Comparison of ENCODE assay signal across 8 mouse cellular contexts in the genomic region with DNA sequence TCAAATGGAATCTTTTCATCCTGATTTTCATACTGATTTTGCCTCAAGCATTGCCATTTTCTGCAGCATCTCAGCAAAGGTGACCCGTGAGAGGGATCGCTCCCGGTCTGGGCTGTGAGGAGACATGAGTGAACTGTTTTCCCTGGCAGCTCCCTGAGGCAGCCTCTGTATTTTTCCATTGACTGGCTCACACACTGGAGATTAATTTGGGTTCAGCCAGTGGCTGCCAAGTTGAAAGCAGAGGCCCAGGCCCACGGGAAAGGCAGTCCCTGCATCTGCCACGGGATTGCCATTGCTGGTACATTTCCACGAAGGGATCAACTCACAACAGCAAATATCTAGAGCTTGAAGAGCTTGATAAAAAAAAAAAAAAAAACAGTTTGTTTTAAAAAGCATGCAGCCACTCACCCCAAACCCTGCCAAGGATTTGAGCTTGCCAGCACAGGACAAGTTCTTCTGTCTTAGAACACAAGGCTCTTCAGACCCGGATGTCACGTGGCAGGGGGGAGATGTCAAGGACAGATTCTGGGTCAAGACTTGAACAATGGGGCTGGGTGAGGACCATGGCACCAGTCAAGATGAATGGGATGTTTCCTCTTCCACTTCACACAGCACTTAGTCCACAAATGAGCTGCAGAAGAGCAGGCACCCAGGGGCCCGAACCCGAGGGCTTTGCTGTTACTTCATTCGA. TPM values are rescaled to one million over a fixed set of nuclear protein-coding genes. Genes with fewer than 3 reads are reported as not detected.
DNase-seq lines count a peak whose midpoint lies in the region; ATAC-seq and TF ChIP-seq lines count a peak whose summit lies in the region.

No protein-coding gene starts in this region.

- H3K27ac ChIP-seq in forebrain, embryonic 10.5 days, result peak overlapping the region; percentile 93
- H3K27ac ChIP-seq in heart, embryonic 16.5 days (ENCODE audit: low read length), result peak overlapping the region; percentile 96
- H3K27ac ChIP-seq in liver, embryonic 13.5 days, result peak overlapping the region; percentile 68
- peak overlapping the region; percentile 88 for H3K27ac ChIP-seq in neural tube, embryonic 14.5 days (ENCODE audit: low read depth, low read length)

- H3K27me3 ChIP-seq in E14TG2a.4 (ENCODE audit: insufficient read depth, low read length), result peaks cover 4% of the 10 kb centered on the region; the same call in 1 of the 2 replicates
- no peaks in the 10 kb centered on the region for H3K27me3 ChIP-seq in forebrain, embryonic 10.5 days (ENCODE audit: poor library complexity, severe bottlenecking)
- no peaks in the 10 kb centered on the region for H3K27me3 ChIP-seq in heart, embryonic 16.5 days (ENCODE audit: control insufficient read depth, insufficient read depth, low read length)
- H3K27me3 ChIP-seq in liver, embryonic 13.5 days, result no peaks in the 10 kb centered on the region
- no peaks in the 10 kb centered on the region for H3K27me3 ChIP-seq in neural tube, embryonic 14.5 days (ENCODE audit: control insufficient read depth, insufficient read depth, low read length)

- WGBS in forebrain, embryonic 10.5 days, result 48% methylated on average over 11 of the region's 11 CpGs
- WGBS in heart, embryonic 16.5 days, result 11% methylated on average over 11 of the region's 11 CpGs
- 40% methylated on average over 11 of the region's 11 CpGs for WGBS in liver, embryonic 13.5 days (ENCODE audit: insufficient replicate concordance)
- 28% methylated on average over 11 of the region's 11 CpGs for WGBS in neural tube, embryonic 14.5 days

- peaks cover 59% of the 10 kb centered on the region for H3K4me1 ChIP-seq in E14TG2a.4 (replicated peaks; ENCODE audit: low read depth, low read length)
- peaks cover 64% of the 10 kb centered on the region for H3K4me1 ChIP-seq in forebrain, embryonic 10.5 days
- H3K4me1 ChIP-seq in heart, embryonic 16.5 days (ENCODE audit: control insufficient read depth, insufficient read depth, low read length), result peaks cover 47% of the 10 kb centered on the region
- peaks cover 54% of the 10 kb centered on the region for H3K4me1 ChIP-seq in liver, embryonic 13.5 days (replicated peaks)
- H3K4me1 ChIP-seq in neural tube, embryonic 14.5 days (ENCODE audit: control insufficient read depth, insufficient read depth, low read length), result peaks cover 43% of the 10 kb centered on the region

- peaks cover 24% of the 10 kb centered on the region for H3K36me3 ChIP-seq in E14TG2a.4 (ENCODE audit: insufficient read depth, low read length)
- H3K36me3 ChIP-seq in forebrain, embryonic 10.5 days (replicated peaks), result peaks cover 23% of the 10 kb centered on the region
- peaks cover 7% of the 10 kb centered on the region; the same call in 1 of the 2 replicates for H3K36me3 ChIP-seq in heart, embryonic 16.5 days (ENCODE audit: control insufficient read depth, insufficient read depth)
- H3K36me3 ChIP-seq in liver, embryonic 13.5 days, result peaks cover 40% of the 10 kb centered on the region
- no peaks in the 10 kb centered on the region for H3K36me3 ChIP-seq in neural tube, embryonic 14.5 days (ENCODE audit: control insufficient read depth, insufficient read depth, low read length)

- H3K9me3 ChIP-seq in E14TG2a.4 (ENCODE audit: low read length), result peaks cover 12% of the 10 kb centered on the region
- H3K9me3 ChIP-seq in forebrain, embryonic 10.5 days, result no peaks in the 10 kb centered on the region
- no peaks in the 10 kb centered on the region for H3K9me3 ChIP-seq in heart, embryonic 16.5 days (replicated peaks; ENCODE audit: control insufficient read depth, low read length)
- H3K9me3 ChIP-seq in liver, embryonic 13.5 days (replicated peaks), result no peaks in the 10 kb centered on the region
- no peaks in the 10 kb centered on the region for H3K9me3 ChIP-seq in neural tube, embryonic 14.5 days (ENCODE audit: control insufficient read depth, low read length)

- no peak for TF ChIP-seq CTCF in E14TG2a.4 (conservative IDR thresholded peaks at IDR 0.05; ENCODE audit: low read length)

- peak overlapping the region; percentile 62 for H3K9ac ChIP-seq in heart, embryonic 16.5 days (ENCODE audit: low read length)
- H3K9ac ChIP-seq in liver, embryonic 13.5 days, result no peak overlapping the region
- no peak overlapping the region for H3K9ac ChIP-seq in neural tube, embryonic 14.5 days (replicated peaks; ENCODE audit: low read depth, low read length)

- peak overlapping the region; percentile 61 for H3K4me3 ChIP-seq in E14TG2a.4 (replicated peaks; ENCODE audit: low read length)
- H3K4me3 ChIP-seq in forebrain, embryonic 10.5 days, result peak overlapping the region; percentile 48; the same call in 1 of the 2 replicates
- H3K4me3 ChIP-seq in heart, embryonic 16.5 days (ENCODE audit: low read length), result peak overlapping the region; percentile 21
- H3K4me3 ChIP-seq in liver, embryonic 13.5 days (replicated peaks), result no peak overlapping the region
- H3K4me3 ChIP-seq in neural tube, embryonic 14.5 days (ENCODE audit: low read depth, low read length), result peak overlapping the region; percentile 27; the same call in 1 of the 2 replicates

- H3K4me2 ChIP-seq in heart, embryonic 16.5 days (ENCODE audit: low read depth, low read length), result peak overlapping the region; percentile 89
- H3K4me2 ChIP-seq in liver, embryonic 13.5 days, result peak overlapping the region; percentile 38
- H3K4me2 ChIP-seq in neural tube, embryonic 14.5 days (ENCODE audit: low read depth, low read length), result peak overlapping the region; percentile 63

- peak; percentile 88 for DNase-seq in adrenal gland, adult 8-10 months
- DNase-seq in forebrain, embryonic 10.5 days (ENCODE audit: extremely low spot score, low spot score), result peak; percentile 21
- DNase-seq in kidney, postnatal 25 days, result peak; percentile 88 to 96
- no peak for DNase-seq in liver, embryonic 13.5 days

- no peak for ATAC-seq in heart, embryonic 16.5 days (replicated peaks; ENCODE audit: extremely low read depth, insufficient read depth, low FRiP score)
- no peak for ATAC-seq in liver, embryonic 13.5 days (ENCODE audit: low read depth)
- ATAC-seq in neural tube, embryonic 14.5 days (ENCODE audit: low read depth), result no peak
- no peak for ATAC-seq in granulocyte monocyte progenitor cell, adult 5-6 weeks (replicated peaks; ENCODE audit: poor library complexity, severe bottlenecking)

RNA-seq across cellular contexts. Expression of gene Ergic1, which starts 57.2 kb away (rescaled TPM):
- total RNA-seq in adrenal gland, adult 8-10 months (2022), result 100 to 1,000 TPM; 142 to 218 (median 163) TPM
- 116 and 127 TPM in 2 replicates for polyA plus RNA-seq in forebrain, embryonic 10.5 days (2016; fragmentation: Nextera tagmentation; extraction: Ambion mirVana)
- polyA plus RNA-seq in heart, embryonic 16.5 days (2015; fragmentation: Nextera tagmentation; extraction: Ambion mirVana), result 82.7 and 84.9 TPM in 2 replicates
- 35.2 and 37.0 TPM in 2 replicates for polyA plus RNA-seq in liver, embryonic 13.5 days (2015; fragmentation: Nextera tagmentation; extraction: Ambion mirVana)
- polyA plus RNA-seq in neural tube, embryonic 14.5 days (2014; fragmentation: Nextera tagmentation; extraction: Ambion mirVana), result 103 and 105 TPM in 2 replicates
- 88.4 and 89.5 TPM in 2 replicates for total RNA-seq in granulocyte monocyte progenitor cell, adult 5-6 weeks (2014; fragmentation: Nextera tagmentation)
- 51.5 and 52.4 TPM in 2 replicates for total RNA-seq in granulocyte monocyte progenitor cell, adult 5-6 weeks (2017)

RNA-seq across cellular contexts. Expression of gene Dusp1, which starts 57.8 kb away (rescaled TPM):
- total RNA-seq in adrenal gland, adult 8-10 months (2022), result 10 to 100 TPM; 41.3 to 67.9 (median 53.3) TPM
- 22.0 and 24.4 TPM in 2 replicates for polyA plus RNA-seq in forebrain, embryonic 10.5 days (2016; fragmentation: Nextera tagmentation; extraction: Ambion mirVana)
- polyA plus RNA-seq in heart, embryonic 16.5 days (2015; fragmentation: Nextera tagmentation; extraction: Ambion mirVana), result 35.5 and 35.7 TPM in 2 replicates
- polyA plus RNA-seq in liver, embryonic 13.5 days (2015; fragmentation: Nextera tagmentation; extraction: Ambion mirVana), result 22.2 and 27.8 TPM in 2 replicates
- 26.9 and 27.2 TPM in 2 replicates for polyA plus RNA-seq in neural tube, embryonic 14.5 days (2014; fragmentation: Nextera tagmentation; extraction: Ambion mirVana)
- total RNA-seq in granulocyte monocyte progenitor cell, adult 5-6 weeks (2014; fragmentation: Nextera tagmentation), result 20.4 and 21.3 TPM in 2 replicates
- total RNA-seq in granulocyte monocyte progenitor cell, adult 5-6 weeks (2017), result 34.3 and 43.2 TPM in 2 replicates

Comparison
In these comparisons a context has a peak if more than half of its experiments do, and no peak if none do; other contexts are left out.
1. H3K4me2 ChIP-seq: peak in every context shown above with its lines; median percentile 89 in heart, embryonic 16.5 days; 63 in neural tube, embryonic 14.5 days; 38 in liver, embryonic 13.5 days.